ENCODE assay signal across 9 mouse cellular contexts in the genomic region with DNA sequence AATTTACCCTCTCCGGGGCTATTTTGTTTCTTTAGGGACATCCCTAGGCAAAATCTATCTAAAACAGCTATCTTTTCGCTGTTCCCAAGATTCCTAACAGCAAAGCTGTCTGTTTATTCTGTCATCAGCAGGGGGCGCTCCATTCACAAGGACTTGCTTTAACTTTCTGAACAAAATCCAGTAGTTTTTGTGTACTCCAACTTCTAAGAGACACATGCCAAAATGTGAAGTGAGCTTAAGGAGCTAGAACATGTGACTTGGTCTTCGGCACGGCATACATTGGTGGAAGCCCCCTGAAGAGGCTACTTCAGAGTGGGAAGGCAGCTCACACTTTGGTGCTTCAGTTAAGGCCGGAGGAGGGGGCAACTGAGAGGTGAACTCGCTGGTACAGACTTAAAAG. TPM values are rescaled to one million over a fixed set of nuclear protein-coding genes. Genes with fewer than 3 reads are reported as not detected.
DNase-seq lines count a peak whose midpoint lies in the region; ATAC-seq and TF ChIP-seq lines count a peak whose summit lies in the region.
"Had no signal": no experiment of that assay in that cellular context is flagged by ENCODE, and none has a peak within 500 bp of the region (broad histone marks: within the 10 kb centered on the region; RNA-seq: fewer than 3 reads in every experiment).

No protein-coding gene starts in this region.

- H3K27ac ChIP-seq in MEL (ENCODE audit: control insufficient read depth, low read depth, low read length): no peak overlapping the region

- peak; percentile 73 for DNase-seq in CD4-positive, CD25-positive, alpha-beta regulatory T cell, adult 2 months (ENCODE audit: low read depth, low spot score)
- DNase-seq in MEL (ENCODE audit: low read depth, low spot score): peak; percentile 67
- peak; percentile 41 for DNase-seq in cerebellum, adult 8-10 months
- DNase-seq in gastrocnemius, postnatal 10 days: peak; percentile 79
- DNase-seq in layer of hippocampus, adult 9-11 months: peak; percentile 21
- peak; percentile 72 for DNase-seq in lung, postnatal 25 days (ENCODE audit: low spot score)
- DNase-seq in spleen, postnatal 36 days (ENCODE audit: low spot score in 2 of 2): peak; percentile 10 to 25

- no peak for TF ChIP-seq POLR2A in MEL (IDR thresholded peaks at IDR 0.05; ENCODE audit: control insufficient read depth in 1 of 2, insufficient read depth in 1 of 2, low read depth in 1 of 2, low read length in 2 of 2, poor library complexity in 1 of 2)

- no peaks in the 10 kb centered on the region for H3K9me3 ChIP-seq in MEL (replicated peaks; ENCODE audit: insufficient read depth, low read length)
- H3K9me3 ChIP-seq: megakaryocyte, embryonic 14.5 days had no signal

- H3K27me3 ChIP-seq in MEL (ENCODE audit: control insufficient read depth in 1 of 2, insufficient read depth in 2 of 2, low read length in 2 of 2): peaks cover 2 to 5% of the 10 kb centered on the region in 2 experiments; a peak in 3 of 4 replicates

- H3K4me1 ChIP-seq in MEL (ENCODE audit: control insufficient read depth in 1 of 2, insufficient read depth in 2 of 2, low read length in 2 of 2): no peaks in the 10 kb centered on the region
- H3K4me1 ChIP-seq: megakaryocyte, embryonic 14.5 days had no signal

- peak overlapping the region in 1 of 2 experiments; percentile 5; a peak in 2 of 4 replicates for H3K4me3 ChIP-seq in MEL (ENCODE audit: control insufficient read depth in 1 of 2, insufficient read depth in 1 of 2, low read depth in 2 of 2, low read length in 2 of 2)
- H3K4me3 ChIP-seq: megakaryocyte, embryonic 14.5 days had no signal

- TF ChIP-seq EP300 in MEL (IDR thresholded peaks at IDR 0.05; ENCODE audit: low read depth in 1 of 2, low read length in 2 of 2): no peak

- H3K36me3 ChIP-seq in MEL (ENCODE audit: control insufficient read depth in 1 of 2, insufficient read depth in 2 of 2, low read length in 2 of 2): no peaks in the 10 kb centered on the region

- ATAC-seq in CD4-positive, CD25-positive, alpha-beta regulatory T cell, adult 4 months: no peak

- peak; percentile 47 to 83 (median 68) for TF ChIP-seq CTCF in MEL (IDR thresholded peaks at IDR 0.05 in 2 of 3, conservative IDR thresholded peaks at IDR 0.05 in 1 of 3; ENCODE audit: control insufficient read depth in 1 of 3, insufficient read depth in 1 of 3, low read depth in 2 of 3, low read length in 3 of 3, poor library complexity in 1 of 3, severe bottlenecking in 1 of 3)

- no peaks in the 10 kb centered on the region for H3K79me2 ChIP-seq in MEL (ENCODE audit: control insufficient read depth, insufficient read depth, low read length, poor library complexity)

- H3K9ac ChIP-seq in MEL (ENCODE audit: control insufficient read depth, low read depth, low read length, poor library complexity, severe bottlenecking): peak overlapping the region; percentile 26; the same call in 1 of the 2 replicates

- peak; percentile 73 for TF ChIP-seq RAD21 in MEL (IDR thresholded peaks at IDR 0.05; ENCODE audit: low read depth, low read length)

TF ChIP-seq in MEL, 35 proteins besides CTCF, POLR2A, EP300 and RAD21:
- TF ChIP-seq BHLHE40 (IDR thresholded peaks at IDR 0.05; ENCODE audit: borderline replicate concordance, low read depth, low read length): peak; percentile 57; the same call in 1 of the 2 replicates
- peak; percentile 25; the same call in 1 of the 2 replicates for TF ChIP-seq MAX (IDR thresholded peaks at IDR 0.05; ENCODE audit: low read length)
- TF ChIP-seq MXI1 (IDR thresholded peaks at IDR 0.05; ENCODE audit: low read depth, low read length): peak; percentile 20; the same call in 1 of the 2 replicates
- TF ChIP-seq ZC3H11A (IDR thresholded peaks at IDR 0.05; ENCODE audit: low read depth, low read length): peak; percentile 53
- no peak for TF ChIP-seq POLR2AphosphoS5 (IDR thresholded peaks at IDR 0.05; ENCODE audit: borderline replicate concordance, low read depth, low read length)
- TF ChIP-seq MAFK (IDR thresholded peaks at IDR 0.05; ENCODE audit: borderline replicate concordance, low read depth, low read length): no peak
- no peak for TF ChIP-seq MAZ (IDR thresholded peaks at IDR 0.05; ENCODE audit: low read depth, low read length)
- no peak for TF ChIP-seq MYC (IDR thresholded peaks at IDR 0.05; ENCODE audit: low read depth, low read length)
- TF ChIP-seq SMC3 (IDR thresholded peaks at IDR 0.05; ENCODE audit: low read depth, low read length): peak; percentile 82

RNA-seq across cellular contexts. Expression of a gene that starts 49.7 kb away (rescaled TPM):
- 1 to 10 TPM; 3.1 to 5.6 TPM for polyA plus RNA-seq in CD4-positive, CD25-positive, alpha-beta regulatory T cell, adult 4 months (2017; shearing (Covaris generic))
- total RNA-seq in MEL (2012; rRNA removed): not detected in 2 replicates
- not detected for polyA plus RNA-seq in MEL (2012; ENCODE audit: insufficient read depth in 1 of 2, insufficient read length in 2 of 2, low read depth in 1 of 2, low replicate concordance in 2 of 2, missing spikeins in 1 of 2)
- 1 to 10 TPM; 7.1 to 7.5 TPM for total RNA-seq in gastrocnemius, postnatal 10 days (2021)

RNA-seq across cellular contexts. Expression of a gene that starts 53.5 kb away (rescaled TPM):
- not detected for polyA plus RNA-seq in CD4-positive, CD25-positive, alpha-beta regulatory T cell, adult 4 months (2017; shearing (Covaris generic))
- not detected in 2 replicates for total RNA-seq in MEL (2012; rRNA removed)
- not detected for polyA plus RNA-seq in MEL (2012; ENCODE audit: insufficient read depth in 1 of 2, insufficient read length in 2 of 2, low read depth in 1 of 2, low replicate concordance in 2 of 2, missing spikeins in 1 of 2)
- 1 to 10 TPM in 1 of 2 experiments, under 1 TPM in 1; 0.47 to 1.5 TPM for total RNA-seq in gastrocnemius, postnatal 10 days (2021)

Comparison
In these comparisons a context has a peak if more than half of its experiments do, and no peak if none do; other contexts are left out.
1. DNase-seq: peak in every context shown above with its lines; median percentile 79 in gastrocnemius, postnatal 10 days; 73 in CD4-positive, CD25-positive, alpha-beta regulatory T cell, adult 2 months; 72 in lung, postnatal 25 days; 67 in MEL; 41 in cerebellum, adult 8-10 months; 21 in layer of hippocampus, adult 9-11 months; 18 in spleen, postnatal 36 days.